Mouse (Mus musculus): Measurements from ENCODE around the gene Pkmyt1.

- TF ChIP-seq CTCF (IDR thresholded peaks at IDR 0.05; ENCODE audit: borderline replicate concordance, extremely low read depth, insufficient read depth, insufficient read length) (no peak), POLR2A (IDR thresholded peaks at IDR 0.05; ENCODE audit: borderline replicate concordance, extremely low read depth, insufficient read depth, insufficient read length, poor library complexity, severe bottlenecking) (no peak)
Observed at GRCm38 (mm10) chr17:23745301-23746251, 19.4 kb downstream of the Pkmyt1 start, which contains the start of gene Kremen2.
